Mouse (Mus musculus) leukemia stem cell, adult 10-12 weeks (primary cell): ENCODE results near the gene Gtsf1l. TPM values are rescaled to one million over a fixed set of nuclear protein-coding genes. Genes with fewer than 3 reads are reported as not detected.

ENCODE experiments used
- polyA plus RNA-seq: library from polyadenylated mRNA; stranded (reverse); fragments of >175 nt; gene quantifications from 2 replicates; pipeline ENCODE4 v1.2.3, GENCODE M21; 2012; ENCODE audit warnings: low replicate concordance

Gtsf1l gene
- not detected in 2 replicates for polyA plus RNA-seq

DNA sequence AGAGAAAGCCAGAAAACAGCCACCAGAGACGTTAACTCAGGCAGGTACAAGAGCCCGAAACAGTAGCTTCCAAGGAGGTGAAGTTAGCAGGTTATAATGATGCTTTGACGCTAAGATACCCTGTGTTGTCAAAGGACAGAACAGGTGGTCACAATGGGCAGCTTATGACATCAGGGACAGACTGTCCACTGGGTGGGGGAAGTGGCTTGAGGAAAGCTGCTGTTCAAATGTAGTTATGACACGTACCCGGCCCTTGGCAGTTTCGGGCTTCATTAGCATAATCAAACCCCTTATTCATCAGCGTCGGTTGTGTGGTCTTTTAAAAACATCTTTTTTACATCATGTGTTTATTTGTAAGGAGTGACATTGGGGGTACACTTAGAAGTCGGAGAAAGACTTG is at the start of gene Gtsf1l:
Gene Gtsf1l (minus strand): TSS at position 128 of the 400 bp plus-strand sequence.

GRCm38 (mm10) chr2:163054335-163054840 is 33.3 kb downstream of the Gtsf1l start, which contains the start of gene Mybl2:
Gene Mybl2 (plus strand): TSS chr2:163054687.

Other genes starting within 250 kb of the Gtsf1l start
- gene Srsf6, start 156.3 kb downstream of the Gtsf1l start, polyA plus RNA-seq: 99.0 and 114 TPM in 2 replicates
- 0.49 and 0.73 TPM in 2 replicates for gene L3mbtl1, start 144.4 kb downstream of the Gtsf1l start, polyA plus RNA-seq
- not detected in 2 replicates for gene Sgk2, start 100.5 kb downstream of the Gtsf1l start, polyA plus RNA-seq
- gene Ift52, start 70.5 kb downstream of the Gtsf1l start, polyA plus RNA-seq: 1.1 and 4.6 TPM in 2 replicates
- 65.2 and 71.4 TPM in 2 replicates for gene Mybl2, start 33.2 kb downstream of the Gtsf1l start, polyA plus RNA-seq
- gene Tox2, start 115.3 kb upstream of the Gtsf1l start, polyA plus RNA-seq: 26.5 and 67.2 TPM in 2 replicates